In genomic region chr7:122921537-122921936, GRCm38 (mm10) we compare ENCODE assay signal across 12 mouse cellular contexts. TPM values are rescaled to one million over a fixed set of nuclear protein-coding genes. Genes with fewer than 3 reads are reported as not detected.
DNase-seq lines count a peak whose midpoint lies in the region; ATAC-seq and TF ChIP-seq lines count a peak whose summit lies in the region.
"Had no signal": no experiment of that assay in that cellular context is flagged by ENCODE, and none has a peak within 500 bp of the region (broad histone marks: within the 10 kb centered on the region; RNA-seq: fewer than 3 reads in every experiment).

No protein-coding gene starts in this region.

- H3K27me3 ChIP-seq in forebrain, embryonic 11.5 days (ENCODE audit: control insufficient read depth, insufficient read depth, low read length): no peaks in the 10 kb centered on the region
- H3K27me3 ChIP-seq in forebrain, embryonic 15.5 days: no peaks in the 10 kb centered on the region
- H3K27me3 ChIP-seq in E14TG2a.4 (ENCODE audit: insufficient read depth, low read length): no peaks in the 10 kb centered on the region
- H3K27me3 ChIP-seq: limb, embryonic 15.5 days had no signal

- 77% methylated on average over 9 of the region's 9 CpGs for WGBS in forebrain, embryonic 11.5 days
- WGBS in forebrain, embryonic 15.5 days: 79% methylated on average over 9 of the region's 9 CpGs

- no peak for ATAC-seq in forebrain, embryonic 11.5 days (replicated peaks; ENCODE audit: low FRiP score)
- ATAC-seq in forebrain, embryonic 15.5 days (replicated peaks): no peak
- ATAC-seq: forebrain, embryonic 16.5 days had no signal

- no peaks in the 10 kb centered on the region for H3K4me1 ChIP-seq in forebrain, embryonic 11.5 days (replicated peaks; ENCODE audit: control insufficient read depth, insufficient read depth, low read length)
- 0 out of 2 replicates have a peak, but pooled peaks cover 3% of the 10 kb centered on the region for H3K4me1 ChIP-seq in forebrain, embryonic 15.5 days
- no peaks in the 10 kb centered on the region for H3K4me1 ChIP-seq in E14TG2a.4 (replicated peaks; ENCODE audit: low read depth, low read length)
- H3K4me1 ChIP-seq: limb, embryonic 15.5 days had no signal

- DNase-seq in forebrain, embryonic 11.5 days (ENCODE audit: low spot score): peak; percentile 60
- DNase-seq in left cerebral cortex, adult 2 months (ENCODE audit: extremely low spot score in 1 of 2, low spot score in 2 of 2): no peak
- DNase-seq in left cerebral cortex, postnatal 14 days (ENCODE audit: low spot score in 2 of 2): no peak
- peak; percentile 33 for DNase-seq in kidney, postnatal 10 days
- no peak for DNase-seq in Muller cell, postnatal 12 days (ENCODE audit: inconsistent ontology term)
- DNase-seq in right cerebral cortex, postnatal 10 days (ENCODE audit: low spot score in 2 of 2): no peak
- DNase-seq: midbrain, embryonic 14.5 days had no signal

- H3K36me3 ChIP-seq in forebrain, embryonic 11.5 days (ENCODE audit: control insufficient read depth, insufficient read depth, low read length): no peaks in the 10 kb centered on the region
- H3K36me3 ChIP-seq in forebrain, embryonic 15.5 days: no peaks in the 10 kb centered on the region
- no peaks in the 10 kb centered on the region for H3K36me3 ChIP-seq in E14TG2a.4 (ENCODE audit: insufficient read depth, low read length)
- H3K36me3 ChIP-seq: limb, embryonic 15.5 days had no signal

- TF ChIP-seq CTCF in left cerebral cortex, adult 2 months (IDR thresholded peaks at IDR 0.05): peak; percentile 16
- TF ChIP-seq CTCF in E14TG2a.4 (conservative IDR thresholded peaks at IDR 0.05; ENCODE audit: low read length): peak; percentile 71

- H3K27ac ChIP-seq in forebrain, embryonic 11.5 days (ENCODE audit: low read depth, low read length): no peak overlapping the region
- H3K27ac ChIP-seq in forebrain, embryonic 15.5 days (replicated peaks): no peak overlapping the region
- no peak overlapping the region for H3K27ac ChIP-seq in left cerebral cortex, adult 2 months
- H3K27ac ChIP-seq: limb, embryonic 15.5 days had no signal

- intact Hi-C loops in left cerebral cortex, adult 2 months (cut with DNase I): loop anchor here (2.0 to 10.0 kb wide), 3 partner anchors 249 to 667 kb away; partner anchors contain the start of gene Cacng3
- intact Hi-C loops in left cerebral cortex, postnatal 14 days (cut with DNase I): loop anchor here (2.0 to 5.0 kb wide), 2 partner anchors 249 to 451 kb away; partner anchors contain the start of gene Cacng3

- no peak overlapping the region for H3K4me3 ChIP-seq in forebrain, embryonic 11.5 days (ENCODE audit: low read depth, low read length)
- H3K4me3 ChIP-seq in forebrain, embryonic 15.5 days: no peak overlapping the region
- no peak overlapping the region for H3K4me3 ChIP-seq in left cerebral cortex, adult 2 months
- H3K4me3 ChIP-seq in E14TG2a.4 (replicated peaks; ENCODE audit: low read length): no peak overlapping the region
- H3K4me3 ChIP-seq: limb, embryonic 15.5 days had no signal

- no peak overlapping the region for H3K4me2 ChIP-seq in forebrain, embryonic 11.5 days (ENCODE audit: low read depth, low read length, severe bottlenecking)
- H3K4me2 ChIP-seq in forebrain, embryonic 15.5 days (replicated peaks): no peak overlapping the region
- H3K4me2 ChIP-seq: heart, embryonic 11.5 days; limb, embryonic 15.5 days had no signal

- no peak overlapping the region for H3K9ac ChIP-seq in forebrain, embryonic 11.5 days (ENCODE audit: low read length)
- no peak overlapping the region for H3K9ac ChIP-seq in forebrain, embryonic 15.5 days (replicated peaks)
- H3K9ac ChIP-seq: limb, embryonic 15.5 days had no signal

- H3K9me3 ChIP-seq in forebrain, embryonic 11.5 days (ENCODE audit: control insufficient read depth, low read length): no peaks in the 10 kb centered on the region
- H3K9me3 ChIP-seq in forebrain, embryonic 15.5 days: no peaks in the 10 kb centered on the region
- H3K9me3 ChIP-seq in E14TG2a.4 (ENCODE audit: low read length): peaks cover 8% of the 10 kb centered on the region
- H3K9me3 ChIP-seq: limb, embryonic 15.5 days had no signal

RNA-seq across cellular contexts. Expression of gene Rbbp6, which starts 43.9 kb away (rescaled TPM):
- polyA plus RNA-seq in forebrain, embryonic 11.5 days (2014; fragmentation: Nextera tagmentation; extraction: Ambion mirVana): 34.7 and 39.6 TPM in 2 replicates
- polyA plus RNA-seq in forebrain, embryonic 15.5 days (2015; fragmentation: Nextera tagmentation; extraction: Ambion mirVana): 28.8 and 32.8 TPM in 2 replicates
- total RNA-seq in left cerebral cortex, adult 2 months (2021): 10 to 100 TPM; 67.7 to 70.8 TPM
- total RNA-seq in left cerebral cortex, postnatal 14 days (2021): 10 to 100 TPM; 62.2 to 62.9 TPM

Comparison
In these comparisons a context has a peak if more than half of its experiments do, and no peak if none do; other contexts are left out.
1. DNase-seq: peak in forebrain, embryonic 11.5 days (single experiment) and kidney, postnatal 10 days (single experiment); none in left cerebral cortex, adult 2 months (0 of 2), left cerebral cortex, postnatal 14 days (0 of 2), Muller cell, postnatal 12 days (single experiment) and right cerebral cortex, postnatal 10 days (0 of 2).